Mouse (Mus musculus) embryonic facial prominence, embryonic 11.5 days (tissue): ENCODE measurements around the gene Tmem54. TPM values are rescaled to one million over a fixed set of nuclear protein-coding genes. Genes with fewer than 3 reads are reported as not detected.

ENCODE experiments used
- ATAC-seq: fragments of 200-750 bp; cut with Nextera tagmentation; replicated peaks from 2 replicates; pipeline ENCODE4 v1.8.0; 2017; ENCODE audit warnings: low read depth; ENCODE audit not compliant: insufficient number of reproducible peaks, low FRiP score, low TSS enrichment
- DNase-seq: peaks from one replicate; pipeline ENCODE4 v3.0.0-alpha.2; 2015; ENCODE audit warnings: low spot score
- H3K27ac ChIP-seq: fragments of 300-500 bp; sonication (generic); replicated peaks from 2 replicates; pipeline ENCODE4 v1.5.1; 2014; ENCODE audit warnings: mild to moderate bottlenecking, low read depth, low read length, control low read depth
- H3K27me3 ChIP-seq: fragments of 300-500 bp; sonication (generic); 2 replicates; pipeline ENCODE4 v1.6.1; 2014; ENCODE audit warnings: mild to moderate bottlenecking, low read length, moderate library complexity, mixed read lengths; ENCODE audit not compliant: control insufficient read depth, insufficient read depth
- H3K36me3 ChIP-seq: fragments of 300-500 bp; sonication (generic); replicated peaks from 2 replicates; pipeline ENCODE4 v1.6.1; 2014; ENCODE audit warnings: low read depth, mild to moderate bottlenecking, low read length, moderate library complexity, mixed read lengths; ENCODE audit not compliant: control insufficient read depth, insufficient read depth
- H3K4me1 ChIP-seq: fragments of 300-500 bp; sonication (generic); 2 replicates; pipeline ENCODE4 v1.6.1; 2014; ENCODE audit warnings: low read length, mixed read lengths; ENCODE audit not compliant: control insufficient read depth, insufficient read depth
- H3K4me2 ChIP-seq: fragments of 300-500 bp; sonication (generic); 2 replicates; pipeline ENCODE4 v1.6.1; 2014; ENCODE audit warnings: low read depth, mild to moderate bottlenecking, control low read depth, low read length, moderate library complexity
- H3K4me3 ChIP-seq: fragments of 300-500 bp; sonication (generic); 2 replicates; pipeline ENCODE4 v1.5.1; 2014; ENCODE audit warnings: low read depth, low read length, control low read depth
- H3K9ac ChIP-seq: fragments of 300-500 bp; sonication (generic); replicated peaks from 2 replicates; pipeline ENCODE4 v1.6.1; 2014; ENCODE audit warnings: mild to moderate bottlenecking, control low read depth, low read length
- H3K9me3 ChIP-seq: fragments of 300-500 bp; sonication (generic); replicated peaks from 2 replicates; pipeline ENCODE4 v1.6.1; 2016; ENCODE audit warnings: mild to moderate bottlenecking, low read length, inconsistent platforms, mixed read lengths; ENCODE audit not compliant: control insufficient read depth
- WGBS: fragments of 180-500 bp; shearing (Covaris S2); extraction: QIAGEN DNeasy Blood & Tissue Kit; methylation state at CpG from one replicate; pipeline ENCODE4 v1.1.7; 2014; 5-methylcytosine and 5-hydroxymethylcytosine counted together
- polyA plus RNA-seq: library from polyadenylated mRNA; unstranded; fragments of >200 nt; fragmentation: Nextera tagmentation; extraction: Ambion mirVana; gene quantifications from 2 replicates; pipeline ENCODE4 v1.2.1, GENCODE M21; 2014

The Tmem54 gene
- polyA plus RNA-seq, 1 experiment from 2014 or later, result 6.4 TPM

- DNase-seq (no peak), ATAC-seq (no peak)
- Histone ChIP-seq H3K27ac (no peak overlapping the region), H3K36me3 (peaks cover 3% of the 10 kb centered on the region), H3K9ac (no peak overlapping the region), H3K27me3 (no peaks in the 10 kb centered on the region), H3K4me1 (no peaks in the 10 kb centered on the region), H3K9me3 (no peaks in the 10 kb centered on the region), H3K4me2 (no peak overlapping the region), H3K4me3 (no peak overlapping the region)
- 92% methylated on average over 5 of the region's 5 CpGs for WGBS
Measured at GRCm38 (mm10) chr4:129157541-129157940, 52.2 kb downstream of the Tmem54 start.

GRCm38 (mm10) chr4:129158549-129158948, 53.2 kb downstream of the Tmem54 start:
- DNase-seq, result no peak
- Histone ChIP-seq H3K9me3 (no peaks in the 10 kb centered on the region), H3K4me3 (no peak overlapping the region), H3K9ac (no peak overlapping the region), H3K36me3 (peaks cover 3% of the 10 kb centered on the region), H3K27ac (no peak overlapping the region), H3K27me3 (no peaks in the 10 kb centered on the region), H3K4me2 (no peak overlapping the region), H3K4me1 (no peaks in the 10 kb centered on the region)
- WGBS, result 82% methylated on average over 3 of the region's 3 CpGs
- ATAC-seq, result no peak

GRCm38 (mm10) chr4:129161076-129161475, 55.7 kb downstream of the Tmem54 start:
- H3K4me1 ChIP-seq, result no peaks in the 10 kb centered on the region
- H3K27ac ChIP-seq, result no peak overlapping the region
- no peaks in the 10 kb centered on the region for H3K27me3 ChIP-seq
- no peak for DNase-seq
- peaks cover 5% of the 10 kb centered on the region for H3K36me3 ChIP-seq
- no peak overlapping the region for H3K9ac ChIP-seq
- no peak for ATAC-seq
- H3K9me3 ChIP-seq, result no peaks in the 10 kb centered on the region
- WGBS, result 100% methylated on average over 1 of the region's 1 CpGs
- H3K4me2 ChIP-seq, result no peak overlapping the region
- no peak overlapping the region for H3K4me3 ChIP-seq

Other genes starting within 250 kb of the Tmem54 start
- gene Trim62, start 222.0 kb upstream of the Tmem54 start, polyA plus RNA-seq, result 13.9 and 14.6 TPM in 2 replicates
- 14.0 and 14.6 TPM in 2 replicates for gene Azin2, start 143.1 kb upstream of the Tmem54 start, polyA plus RNA-seq
- 152 and 154 TPM in 2 replicates for gene Ak2, start 113.6 kb upstream of the Tmem54 start, polyA plus RNA-seq
- 9.0 and 10.3 TPM in 2 replicates for gene Rnf19b, start 47.3 kb upstream of the Tmem54 start, polyA plus RNA-seq
- gene Hpca, start 16.5 kb downstream of the Tmem54 start, polyA plus RNA-seq, result 3.1 and 3.5 TPM in 2 replicates
- 2.8 and 3.8 TPM in 2 replicates for gene Fndc5, start 31.5 kb downstream of the Tmem54 start, polyA plus RNA-seq
- gene S100pbp, start 84.2 kb downstream of the Tmem54 start, polyA plus RNA-seq, result 22.8 and 24.5 TPM in 2 replicates
- 91.1 and 95.3 TPM in 2 replicates for gene Yars, start 84.2 kb downstream of the Tmem54 start, polyA plus RNA-seq
- gene C77080, start 155.9 kb downstream of the Tmem54 start, polyA plus RNA-seq, result 2.4 and 2.5 TPM in 2 replicates
- 0.25 and 0.63 TPM in 2 replicates for gene Sync, start 182.1 kb downstream of the Tmem54 start, polyA plus RNA-seq
- 584 and 661 TPM in 2 replicates for gene Rbbp4, start 229.8 kb downstream of the Tmem54 start, polyA plus RNA-seq
- 46.1 and 53.6 TPM in 2 replicates for gene Zbtb8os, start 230.1 kb downstream of the Tmem54 start, polyA plus RNA-seq